Mouse (Mus musculus): Measurements from ENCODE around the gene Cyth2.

GRCm38 (mm10) chr7:45765995-45766394, 48.4 kb downstream of the Cyth2 start:
- TF ChIP-seq CTCF (IDR thresholded peaks at IDR 0.05; ENCODE audit: extremely low read depth, insufficient read length, insufficient replicate concordance, low read depth, low read length): no peak
- TF ChIP-seq POLR2A (IDR thresholded peaks at IDR 0.05; ENCODE audit: low read depth, low read length): no peak
